Mouse (Mus musculus) adrenal gland (tissue): Measurements from ENCODE around the gene Gm7945.
"Not testable (repeated sequence)": the region's sequence is repeated elsewhere in the genome, so short reads cannot be mapped to it uniquely, and the experiment has no call there.

Experiments
- intact Hi-C: fragments of 180-260 bp; cut with DNase I; formaldehyde crosslinking; loops from one replicate; pipeline ENCODE4 v1.15.1; 2025
- long read RNA-seq, 2 experiments: library from polyadenylated mRNA; unstranded; transcript quantifications; one replicate each; pipeline ENCODE4 v2.0.0; 2020; ENCODE audit warnings: borderline replicate concordance in 1 of 2; ENCODE audit not compliant: insufficient replicate concordance in 1 of 2

Gene Gm7945
- long read RNA-seq, experiment 1 = 0 reads
- long read RNA-seq, experiment 2 = 0 reads

- intact Hi-C loops = not testable (repeated sequence)
Observed at GRCm38 (mm10) chr14:41386279-41386678, at the start of gene Gm7945. Gene Gm7945 (minus strand): TSS chr14:41386379.

GRCm38 (mm10) chr14:41425393-41426075, 39.4 kb upstream of the Gm7945 start:
- intact Hi-C loops = not testable (repeated sequence)

GRCm38 (mm10) chr14:41424694-41425093, 38.5 kb upstream of the Gm7945 start:
- intact Hi-C loops = not testable (repeated sequence)

- intact Hi-C loops = not testable (repeated sequence)
Observed at GRCm38 (mm10) chr14:41408181-41408580, 22.0 kb upstream of the Gm7945 start, which contains the start of gene Gm6482. Gene Gm6482 (minus strand): TSS chr14:41408281.

GRCm38 (mm10) chr14:41348309-41348708, 37.9 kb downstream of the Gm7945 start, which contains the start of gene Gm5798:
Gene Gm5798 (plus strand): TSS chr14:41348609.
- intact Hi-C loops = not testable (repeated sequence)
